Mouse (Mus musculus): ENCODE measurements around the gene Ppef2. TPM values are rescaled to one million over a fixed set of nuclear protein-coding genes. Genes with fewer than 3 reads are reported as not detected.

Gene Ppef2
- polyA plus RNA-seq, 1 experiment from 2014 or later, result not detected

Other genes with a start within 250 kb of the Ppef2 start
- 0.37 and 0.48 TPM in 2 replicates for gene Cdkl2, start 212.4 kb downstream of the Ppef2 start, polyA plus RNA-seq (2014; fragmentation: Nextera tagmentation; extraction: Ambion mirVana)
- 292 and 298 TPM in 2 replicates for gene G3bp2, start 172.6 kb downstream of the Ppef2 start, polyA plus RNA-seq (2014; fragmentation: Nextera tagmentation; extraction: Ambion mirVana)
- 25.9 and 29.4 TPM in 2 replicates for gene Uso1, start 118.3 kb downstream of the Ppef2 start, polyA plus RNA-seq (2014; fragmentation: Nextera tagmentation; extraction: Ambion mirVana)
- gene U90926, start 40.9 kb downstream of the Ppef2 start, polyA plus RNA-seq (2014; fragmentation: Nextera tagmentation; extraction: Ambion mirVana), result not detected in 2 replicates
- 4.6 and 5.4 TPM in 2 replicates for gene Naaa, start 21.9 kb upstream of the Ppef2 start, polyA plus RNA-seq (2014; fragmentation: Nextera tagmentation; extraction: Ambion mirVana)
- 40.4 and 40.9 TPM in 2 replicates for gene Sdad1, start 54.2 kb upstream of the Ppef2 start, polyA plus RNA-seq (2014; fragmentation: Nextera tagmentation; extraction: Ambion mirVana)
- not detected in 2 replicates for gene Cxcl9, start 71.8 kb upstream of the Ppef2 start, polyA plus RNA-seq (2014; fragmentation: Nextera tagmentation; extraction: Ambion mirVana)
- gene Art3, start 75.5 kb upstream of the Ppef2 start, polyA plus RNA-seq (2014; fragmentation: Nextera tagmentation; extraction: Ambion mirVana), result 0.78 and 2.5 TPM in 2 replicates
- gene Cxcl10, start 92.6 kb upstream of the Ppef2 start, polyA plus RNA-seq (2014; fragmentation: Nextera tagmentation; extraction: Ambion mirVana), result 0.33 and 0.54 TPM in 2 replicates
- gene Nup54, start 178.9 kb upstream of the Ppef2 start, polyA plus RNA-seq (2014; fragmentation: Nextera tagmentation; extraction: Ambion mirVana), result 65.6 and 67.1 TPM in 2 replicates